Mouse (Mus musculus): Measurements from ENCODE around the gene Gorasp1.

DNA sequence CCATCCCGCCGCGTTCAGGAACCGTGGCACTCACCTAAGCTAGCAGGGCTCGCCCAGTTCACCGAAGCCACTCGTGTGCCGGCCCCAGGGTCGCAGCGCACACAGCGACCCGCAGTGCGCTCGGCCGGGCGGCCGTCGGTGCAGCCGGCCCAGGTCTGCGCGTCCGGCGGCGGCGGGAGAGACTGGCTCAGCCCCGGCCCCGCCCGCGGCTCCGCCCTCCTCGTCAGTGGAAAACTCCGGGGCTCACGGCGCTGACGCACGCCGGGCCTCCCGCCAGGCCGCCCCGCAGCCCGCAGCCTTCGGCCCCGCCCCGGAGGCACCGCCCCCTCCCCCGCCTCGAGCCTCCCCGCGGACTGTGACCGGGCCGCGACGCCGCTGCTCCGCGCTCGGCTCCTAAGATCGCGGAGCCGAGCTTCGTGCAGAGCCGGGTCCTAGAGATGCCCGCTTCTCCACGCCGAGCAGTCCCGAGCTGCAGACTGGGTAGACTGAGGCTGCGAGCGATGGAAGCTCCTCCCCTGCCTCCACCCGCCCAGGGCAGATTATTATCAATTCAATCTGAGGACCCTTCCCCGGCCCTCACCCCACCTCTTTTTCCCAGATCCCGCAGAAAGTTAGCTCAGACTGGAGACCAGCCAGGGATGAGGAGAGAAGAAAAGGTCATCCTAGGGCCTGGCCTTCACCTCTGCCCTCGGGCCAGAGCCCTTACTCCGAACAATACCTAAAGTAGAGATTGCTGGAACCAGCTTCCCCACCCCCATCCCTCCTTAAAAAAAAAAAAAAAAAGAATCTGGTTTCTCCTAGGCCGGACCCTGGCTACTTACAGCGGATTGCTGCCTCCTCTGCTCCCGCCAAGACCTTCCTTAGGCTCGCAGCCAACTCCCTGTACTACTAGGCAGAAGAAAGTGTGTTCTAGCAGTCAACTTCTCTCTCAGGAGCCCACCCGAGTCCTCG lies 46.5 kb upstream of the Gorasp1 start:
- TF ChIP-seq CTCF (conservative IDR thresholded peaks at IDR 0.05; ENCODE audit: insufficient read depth, insufficient read length, low read depth, low read length) (no peak), POLR2A (IDR thresholded peaks at IDR 0.05; ENCODE audit: low read depth, low read length) (peak; percentile 96)

Measured in kidney, adult 2 months (tissue).